Mouse (Mus musculus) left cerebral cortex, adult 18-20 months (tissue): Measurements from ENCODE around the gene Pde4dip. TPM values are rescaled to one million over a fixed set of nuclear protein-coding genes. Genes with fewer than 3 reads are reported as not detected.

Experiments
- DNase-seq, 2 experiments: peaks; one replicate each; pipeline ENCODE4 v3.0.0; 2021 to 2022; ENCODE audit warnings: low spot score in 2 of 2, mixed read lengths in 1 of 2
- total RNA-seq, 2 experiments: library from RNA; stranded (reverse); gene quantifications; 2 replicates each; pipeline ENCODE4 v1.2.3; 2021

Pde4dip gene
- total RNA-seq, 2 experiments from 2014 or later = 207 to 211 TPM

GRCm38 (mm10) chr3:97844821-97845201 lies 43.7 kb downstream of the Pde4dip start:
- no peak for DNase-seq

DNA sequence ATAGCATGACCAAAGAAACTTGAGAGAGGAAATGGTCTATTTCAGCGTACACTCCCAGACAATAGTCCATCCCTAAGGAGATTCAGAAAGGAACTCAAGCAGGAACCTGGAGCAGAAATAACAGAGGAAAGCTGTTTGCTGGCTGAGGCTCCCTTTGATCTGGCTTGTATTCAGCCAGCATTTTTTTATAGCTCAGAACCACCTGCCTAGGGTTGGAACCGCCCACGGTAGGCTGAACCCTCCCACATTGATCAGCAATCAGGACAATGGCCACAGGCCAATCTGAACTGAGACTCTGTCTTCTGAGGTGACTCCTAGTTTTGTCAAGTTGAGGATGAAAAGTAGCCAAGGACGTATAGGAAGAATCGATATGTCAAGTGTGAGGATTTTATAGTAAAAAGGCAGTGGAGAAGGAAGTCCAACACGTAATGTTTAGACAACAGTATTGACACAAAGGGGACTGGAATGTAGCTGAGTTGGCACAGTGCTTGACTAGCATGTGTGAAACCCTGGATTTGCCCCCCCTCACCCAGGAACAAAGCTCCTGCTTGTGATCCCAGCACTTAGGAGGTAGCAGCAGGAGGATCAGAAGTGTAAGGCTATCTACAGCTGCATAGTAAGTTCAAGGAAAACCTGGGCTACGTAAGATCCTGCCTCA lies 44.2 kb downstream of the Pde4dip start:
- DNase-seq = no peak

DNA sequence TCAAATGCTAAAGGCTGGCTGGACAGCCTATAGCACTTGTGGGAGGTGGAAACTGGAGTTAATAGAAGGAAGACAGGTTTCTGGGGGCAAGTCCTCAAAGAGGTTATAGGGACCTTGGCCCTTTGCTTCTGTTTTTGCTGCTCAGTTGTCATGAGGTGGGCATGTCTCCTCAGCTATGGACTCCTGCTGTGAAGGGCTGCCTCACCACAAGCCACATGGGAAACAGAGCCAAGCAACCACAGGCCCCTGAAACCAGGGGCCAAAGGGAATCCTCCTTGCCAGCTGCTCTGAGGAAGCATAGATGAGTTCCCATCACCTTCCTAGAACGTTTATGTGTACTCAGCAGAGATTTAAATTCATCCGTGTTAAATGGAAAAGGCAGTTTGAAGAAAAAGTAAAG lies 45.9 kb downstream of the Pde4dip start:
- DNase-seq = no peak

- DNase-seq = no peak
These were observed 48.1 kb downstream of the Pde4dip start for GRCm38 (mm10) chr3:97840439-97840838.

DNA sequence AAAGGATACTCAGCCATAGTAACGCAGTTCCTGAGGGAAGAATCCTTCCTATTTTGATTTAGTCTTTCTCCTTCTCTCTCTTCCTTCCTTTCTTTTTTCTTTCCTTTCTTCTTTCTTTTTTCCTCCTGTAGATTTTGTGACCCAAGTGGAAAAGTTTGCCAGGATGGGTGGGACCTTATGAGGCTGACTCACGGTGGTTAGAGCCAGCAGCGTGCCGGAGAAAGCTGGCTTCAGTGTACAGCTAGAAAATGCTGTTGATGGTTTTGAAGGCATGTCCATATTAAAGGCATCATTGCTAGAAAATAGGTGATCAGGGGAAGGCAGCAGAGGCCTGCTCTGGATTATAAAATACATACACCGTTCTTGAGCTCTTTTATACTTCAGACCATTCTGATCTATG lies 52.6 kb downstream of the Pde4dip start:
- DNase-seq = no peak

GRCm38 (mm10) chr3:97834625-97835024 lies 53.9 kb downstream of the Pde4dip start:
- no peak for DNase-seq

DNA sequence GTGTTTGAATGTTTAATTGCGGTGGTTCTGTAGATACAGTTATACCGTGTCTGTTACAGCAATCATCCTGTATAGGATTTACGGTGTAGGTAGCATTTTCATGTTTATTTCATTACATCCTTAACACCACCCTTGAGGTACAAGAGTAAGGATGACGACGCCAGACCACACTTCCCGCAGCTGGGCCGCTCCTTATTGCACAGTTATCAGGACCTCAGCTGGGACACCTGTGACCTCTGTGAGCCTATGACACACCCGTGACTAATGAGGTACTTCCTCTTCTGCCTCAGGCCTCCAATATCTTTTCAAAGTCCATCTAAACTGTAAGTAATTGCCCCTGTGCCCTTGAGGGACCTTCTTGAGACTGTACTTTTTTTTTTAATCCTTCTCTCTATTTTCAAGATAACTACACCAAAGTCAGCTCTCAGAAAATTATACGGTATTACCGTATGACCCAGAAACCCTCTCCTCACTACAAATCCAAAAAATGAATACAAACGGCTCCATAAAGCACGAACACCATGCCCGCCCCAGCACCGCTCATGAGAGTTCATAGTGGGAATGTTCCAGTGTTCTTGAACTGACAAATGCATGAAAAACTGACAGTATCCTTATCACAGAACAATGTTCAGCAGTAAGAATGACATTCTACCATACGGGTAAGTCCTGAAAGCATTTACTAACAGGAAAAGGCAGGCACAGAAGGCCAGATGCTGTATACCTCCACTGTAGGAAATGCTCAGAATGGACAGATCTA lies 56.8 kb downstream of the Pde4dip start:
- DNase-seq = no peak

GRCm38 (mm10) chr3:97830622-97831021 lies 57.9 kb downstream of the Pde4dip start:
- DNase-seq = no peak

- no peak for DNase-seq
These were observed 58.4 kb downstream of the Pde4dip start for GRCm38 (mm10) chr3:97830122-97830521.

DNA sequence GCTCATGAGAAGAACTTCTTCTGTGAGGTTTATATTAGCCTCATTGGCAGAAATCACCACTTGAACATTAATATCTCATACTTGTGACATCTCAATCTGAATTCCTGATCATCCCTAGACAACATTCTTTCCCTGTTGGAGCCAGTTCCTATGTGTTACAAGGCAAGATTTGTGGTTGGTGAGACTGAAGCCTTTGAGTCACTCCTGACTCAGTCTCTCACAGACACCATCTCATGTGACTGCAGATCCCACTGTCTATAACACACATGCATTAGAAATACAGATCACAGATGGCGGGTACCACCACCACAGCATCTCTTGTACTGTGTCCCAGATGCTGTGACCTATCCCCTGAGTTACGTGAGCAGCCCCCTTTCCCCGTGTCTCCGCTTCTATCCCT lies 60.2 kb downstream of the Pde4dip start:
- DNase-seq = no peak

- DNase-seq = no peak
These were observed 63.3 kb downstream of the Pde4dip start for GRCm38 (mm10) chr3:97825246-97825645.

GRCm38 (mm10) chr3:97824744-97825143 lies 63.8 kb downstream of the Pde4dip start:
- DNase-seq = no peak

- no peak for DNase-seq
These were observed 64.3 kb downstream of the Pde4dip start for GRCm38 (mm10) chr3:97824011-97824711.

DNA sequence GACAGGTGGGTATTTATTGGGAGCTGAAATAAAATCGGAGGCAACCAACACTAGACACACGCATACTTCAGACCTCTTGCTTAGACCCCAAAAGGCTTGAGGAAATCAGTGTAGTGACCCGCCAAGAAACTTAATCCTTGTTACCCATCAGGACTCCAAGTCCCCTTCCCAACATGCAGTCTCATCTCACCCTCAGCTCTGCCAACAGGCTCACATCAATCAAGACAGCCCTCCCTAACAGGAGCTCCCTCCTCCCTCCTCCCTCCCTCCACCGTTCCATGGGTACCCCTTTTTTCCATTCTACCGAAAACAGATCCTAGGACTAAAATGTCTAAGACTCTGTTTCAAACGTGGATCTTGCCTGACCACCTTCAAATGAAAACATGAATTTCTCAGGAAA lies 65.1 kb downstream of the Pde4dip start:
- DNase-seq = no peak

GRCm38 (mm10) chr3:97819050-97819449 lies 69.5 kb downstream of the Pde4dip start:
- no peak for DNase-seq

- DNase-seq = no peak
These were observed 70.0 kb downstream of the Pde4dip start for GRCm38 (mm10) chr3:97818383-97818982.

- no peak for DNase-seq
These were observed 76.7 kb downstream of the Pde4dip start for GRCm38 (mm10) chr3:97811651-97812399.

DNA sequence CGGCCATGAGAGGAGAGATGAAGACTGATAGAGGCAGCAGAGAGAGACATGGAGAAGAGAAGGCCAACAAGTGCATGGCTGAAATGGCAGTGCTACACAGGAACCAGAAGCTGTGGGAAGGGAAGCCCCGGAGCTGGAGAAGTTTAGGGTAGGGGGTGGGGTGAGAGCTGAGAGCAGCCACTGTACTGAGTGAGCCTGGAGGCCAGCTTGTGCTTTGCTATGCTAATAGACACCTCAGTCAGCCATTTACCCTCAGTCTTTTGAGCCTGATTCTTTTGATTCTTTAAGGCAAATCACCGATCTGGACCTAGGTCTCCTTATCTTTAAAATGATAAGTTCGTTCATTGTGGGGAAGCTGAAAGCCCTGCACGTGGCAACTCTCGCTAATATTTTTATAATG lies 77.3 kb downstream of the Pde4dip start:
- DNase-seq = no peak

DNA sequence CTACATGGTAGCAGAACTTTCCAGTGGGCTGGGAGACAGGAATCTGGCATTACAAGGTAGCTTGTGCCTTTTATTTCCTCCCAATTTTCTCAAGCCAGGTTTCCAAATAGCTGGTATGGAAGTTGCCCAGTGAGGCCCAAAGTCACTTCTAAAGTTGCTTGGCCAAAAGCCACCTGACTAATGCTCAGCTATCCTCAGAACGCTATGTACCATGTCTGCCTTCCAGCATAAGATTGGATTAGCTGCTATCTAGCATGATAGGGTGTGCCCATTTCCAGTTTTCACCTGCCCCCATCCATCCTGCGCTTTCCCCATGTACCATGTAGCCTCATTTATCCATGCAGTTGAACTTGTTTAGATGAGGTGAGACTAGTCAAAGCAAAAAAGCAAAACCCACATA lies 78.2 kb downstream of the Pde4dip start:
- no peak for DNase-seq

- no peak for DNase-seq
These were observed 82.9 kb downstream of the Pde4dip start for GRCm38 (mm10) chr3:97805559-97805958.

- DNase-seq = no peak
These were observed 84.8 kb downstream of the Pde4dip start for GRCm38 (mm10) chr3:97803675-97804074.
